Mouse (Mus musculus): Measurements from ENCODE around the gene Syvn1.

GRCm38 (mm10) chr19:6079983-6080480 lies 33.7 kb downstream of the Syvn1 start, which contains the start of gene Tmem262:
- TF ChIP-seq CTCF (IDR thresholded peaks at IDR 0.05; ENCODE audit: low read depth, low read length): no peak
- TF ChIP-seq POLR2A (IDR thresholded peaks at IDR 0.05; ENCODE audit: extremely low read depth, insufficient read depth, low read length): no peak

Data from liver, adult 2 months (tissue).